Mouse (Mus musculus): ENCODE measurements at regions not wholly inside any gene's neighbourhood (a gene's known extent, or its start where the extent isn't known, plus 50 kb on each side); places are given as distances from the start of the nearest gene placed in this dataset.
A peak's percentile ranks its signal among the peaks of the same experiment; 100 is the strongest.

DNA sequence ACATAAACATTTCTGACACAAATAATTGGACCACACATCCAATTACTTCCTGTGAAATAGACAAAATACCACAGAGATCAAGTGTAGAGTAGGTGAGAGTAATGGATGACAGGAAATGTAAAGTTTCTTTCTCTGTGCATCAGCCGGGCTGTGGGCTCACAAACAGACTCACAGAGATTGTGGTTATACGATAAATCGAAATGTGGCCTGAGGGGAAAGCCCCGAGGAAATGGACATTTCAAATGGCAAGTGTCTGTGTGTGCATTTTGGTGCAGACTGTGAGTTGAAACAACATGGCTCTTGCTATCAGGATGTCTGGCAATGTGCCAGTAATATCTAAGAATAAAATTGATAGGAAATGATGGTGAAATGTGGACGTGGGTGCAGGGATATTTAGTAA is 234.8 kb upstream of the Meis1 start (continued):
- TF ChIP-seq IRF4 (IDR thresholded peaks at IDR 0.05; ENCODE audit: low read depth, low read length) (peak; percentile 56; the same call in 1 of the 2 replicates), CHD1 (IDR thresholded peaks at IDR 0.05; ENCODE audit: low read depth, low read length) (no peak), ELF1 (IDR thresholded peaks at IDR 0.05; ENCODE audit: low read depth, low read length) (peak; percentile 48; the same call in 1 of the 2 replicates), RAD21 (IDR thresholded peaks at IDR 0.05; ENCODE audit: low read depth, low read length) (no peak), UBTF (IDR thresholded peaks at IDR 0.05; ENCODE audit: low read depth, low read length) (no peak)

- Histone ChIP-seq H3K27me3 (replicated peaks) (no peaks in the 10 kb centered on the region), H3K36me3 (replicated peaks in 1 of 2; ENCODE audit: control insufficient read depth in 1 of 2, insufficient read depth in 1 of 2, low read length in 1 of 2) (no peaks in the 10 kb centered on the region), H3K9ac (ENCODE audit: insufficient read depth, low read depth) (no peak overlapping the region), H3K79me2 (replicated peaks; ENCODE audit: control insufficient read depth, extremely low read depth, insufficient read depth, poor library complexity, severe bottlenecking) (no peaks in the 10 kb centered on the region), H3K4me2 (ENCODE audit: insufficient read depth, low read depth, poor library complexity, severe bottlenecking) (no peak overlapping the region), H3K4me3 (replicated peaks in 1 of 3; ENCODE audit: low read depth in 2 of 3, low read length in 2 of 3, poor library complexity in 1 of 3) (no peak overlapping the region), H3K27ac (ENCODE audit: insufficient read depth, low read depth) (no peak overlapping the region), H3K9me3 (replicated peaks; ENCODE audit: low read length) (no peaks in the 10 kb centered on the region), H3K4me1 (ENCODE audit: control insufficient read depth in 1 of 2, insufficient read depth in 2 of 2) (peaks cover 7 to 10% of the 10 kb centered on the region in 2 experiments)
- dilution Hi-C loops (cut with MboI; ENCODE audit: extremely low pct_ligation_motif_present, extremely low pct_unique_long_range_greater_than_20kb, low sequenced_read_pairs) = no loop called here
- in situ Hi-C loops (cut with MboI; ENCODE audit: low pct_ligation_motif_present, low pct_unique_long_range_greater_than_20kb, low sequenced_read_pairs) = loop anchor here (5.0 kb wide), 1 partner anchor 83 kb away; no protein-coding TSS in a partner anchor
- TF ChIP-seq ELF1 (IDR thresholded peaks at IDR 0.05; ENCODE audit: low read depth, low read length) (no peak), UBTF (IDR thresholded peaks at IDR 0.05; ENCODE audit: low read depth, low read length) (no peak), MYC (IDR thresholded peaks at IDR 0.05; ENCODE audit: low read depth, low read length) (no peak), CHD2 (IDR thresholded peaks at IDR 0.05; ENCODE audit: low read length) (no peak), MEF2A (IDR thresholded peaks at IDR 0.05; ENCODE audit: borderline replicate concordance, low read depth, low read length) (no peak), ZNF384 (IDR thresholded peaks at IDR 0.05; ENCODE audit: low read depth, low read length) (no peak)
- DNase-seq (ENCODE audit: extremely low read depth) = no peak
These were observed 235.4 kb upstream of the Meis1 start for GRCm38 (mm10) chr11:19254183-19254582.

DNA sequence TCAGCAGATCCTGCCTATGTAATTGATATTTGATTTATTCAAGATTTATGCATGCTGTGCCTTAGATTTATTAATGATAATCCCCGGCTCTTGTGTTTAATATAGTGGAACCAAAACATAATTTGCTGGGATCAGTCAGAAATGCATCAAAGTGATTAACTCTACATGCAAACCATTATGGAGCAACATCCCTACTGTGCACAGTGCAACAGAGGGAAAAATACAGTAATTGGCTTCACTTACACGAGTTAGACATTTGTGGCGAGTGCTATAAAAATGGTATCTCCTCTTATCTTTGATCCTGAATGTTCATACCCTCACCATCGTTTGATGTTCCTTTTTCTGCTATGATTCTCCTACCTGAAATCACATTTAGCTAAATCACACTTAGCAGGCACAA is 238.8 kb upstream of the Meis1 start:
- dilution Hi-C loops (cut with MboI; ENCODE audit: extremely low pct_ligation_motif_present, extremely low pct_unique_long_range_greater_than_20kb, low sequenced_read_pairs) (no loop called here), in situ Hi-C loops (cut with MboI; ENCODE audit: low pct_ligation_motif_present, low pct_unique_long_range_greater_than_20kb, low sequenced_read_pairs) (no loop called here)
- no peak for TF ChIP-seq KAT2A (IDR thresholded peaks at IDR 0.05; ENCODE audit: insufficient replicate concordance, low read length)
- no peak for TF ChIP-seq MAFK (IDR thresholded peaks at IDR 0.05; ENCODE audit: insufficient replicate concordance, low read length)
- no peak for TF ChIP-seq ZMIZ1 (IDR thresholded peaks at IDR 0.05; ENCODE audit: low read depth, low read length)
- TF ChIP-seq ZKSCAN1 (IDR thresholded peaks at IDR 0.05; ENCODE audit: borderline replicate concordance, low read depth, low read length) = no peak
- TF ChIP-seq GABPA (IDR thresholded peaks at IDR 0.05; ENCODE audit: insufficient replicate concordance, low read depth, low read length) = no peak
- TF ChIP-seq MAZ (IDR thresholded peaks at IDR 0.05; ENCODE audit: low read depth, low read length) = no peak
- TF ChIP-seq IRF4 (IDR thresholded peaks at IDR 0.05; ENCODE audit: low read depth, low read length) = no peak
- TF ChIP-seq E2F4 (IDR thresholded peaks at IDR 0.05; ENCODE audit: insufficient replicate concordance, low read depth, low read length) = no peak
- TF ChIP-seq NELFE (IDR thresholded peaks at IDR 0.05; ENCODE audit: low read depth, low read length) = no peak
- TF ChIP-seq ELF1 (IDR thresholded peaks at IDR 0.05; ENCODE audit: low read depth, low read length) = no peak
- TF ChIP-seq TCF12 (IDR thresholded peaks at IDR 0.05; ENCODE audit: low read depth, low read length) = no peak
- no peak for TF ChIP-seq NRF1 (IDR thresholded peaks at IDR 0.05; ENCODE audit: low read depth, low read length)
- TF ChIP-seq TBP (conservative IDR thresholded peaks at IDR 0.05; ENCODE audit: low read depth, low read length) = no peak
- TF ChIP-seq CHD1 (IDR thresholded peaks at IDR 0.05; ENCODE audit: low read depth, low read length) = no peak
- TF ChIP-seq RCOR1 (conservative IDR thresholded peaks at IDR 0.05; ENCODE audit: low read depth, low read length) = no peak
- no peak for TF ChIP-seq CHD2 (IDR thresholded peaks at IDR 0.05; ENCODE audit: low read length)
- TF ChIP-seq MAX (IDR thresholded peaks at IDR 0.05; ENCODE audit: low read length) = no peak
- TF ChIP-seq ZNF384 (IDR thresholded peaks at IDR 0.05; ENCODE audit: low read depth, low read length) = no peak
- no peak for TF ChIP-seq POLR2A (IDR thresholded peaks at IDR 0.05; ENCODE audit: low read depth, low read length)

More for the DNA sequence above, 238.8 kb upstream of the Meis1 start:
- Histone ChIP-seq H3K79me2 (replicated peaks; ENCODE audit: control insufficient read depth, extremely low read depth, insufficient read depth, poor library complexity, severe bottlenecking) (no peaks in the 10 kb centered on the region), H3K4me3 (replicated peaks in 1 of 3; ENCODE audit: low read depth in 2 of 3, low read length in 2 of 3, poor library complexity in 1 of 3) (no peak overlapping the region), H3K27ac (ENCODE audit: insufficient read depth, low read depth) (no peak overlapping the region), H3K9ac (ENCODE audit: insufficient read depth, low read depth) (no peak overlapping the region), H3K27me3 (replicated peaks) (no peaks in the 10 kb centered on the region), H3K4me2 (ENCODE audit: insufficient read depth, low read depth, poor library complexity, severe bottlenecking) (no peak overlapping the region), H3K9me3 (replicated peaks; ENCODE audit: low read length) (no peaks in the 10 kb centered on the region), H3K4me1 (ENCODE audit: control insufficient read depth in 1 of 2, insufficient read depth in 2 of 2) (peaks cover 7 to 10% of the 10 kb centered on the region in 2 experiments), H3K36me3 (replicated peaks in 1 of 2; ENCODE audit: control insufficient read depth in 1 of 2, insufficient read depth in 1 of 2, low read length in 1 of 2) (no peaks in the 10 kb centered on the region)
- no peak for DNase-seq (ENCODE audit: extremely low read depth)
